Mouse (Mus musculus): ENCODE results near the gene Zfp213. TPM values are rescaled to one million over a fixed set of nuclear protein-coding genes. Genes with fewer than 3 reads are reported as not detected.
A peak's percentile ranks its signal among the peaks of the same experiment; 100 is the strongest.
"Not testable (repeated sequence)": the region's sequence is repeated elsewhere in the genome, so short reads cannot be mapped to it uniquely, and the experiment has no call there.

Zfp213 gene
- polyA plus RNA-seq, 1 experiment from 2014 or later = 8.6 TPM

DNA sequence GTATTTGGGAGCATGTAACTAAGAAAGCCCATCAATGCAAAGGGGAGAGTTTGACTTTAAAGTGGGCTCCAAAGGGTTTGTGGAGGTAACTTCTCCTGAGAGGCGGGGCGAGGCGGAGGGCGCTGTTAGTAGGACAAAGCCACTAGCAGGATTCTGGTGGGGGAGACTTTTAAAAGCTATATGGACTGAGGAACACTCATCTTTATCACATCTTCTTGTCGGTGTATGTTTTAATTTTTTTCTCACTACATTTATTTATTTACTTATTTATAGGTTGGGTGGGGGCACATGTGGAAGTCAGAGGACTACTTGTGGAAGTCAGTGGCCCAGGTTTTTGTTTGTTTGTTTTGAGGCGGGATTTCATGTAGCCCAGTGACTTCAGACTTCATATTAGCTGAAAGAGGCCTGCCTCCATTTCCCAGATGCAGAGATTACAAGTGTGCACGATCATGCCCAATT lies 35.6 kb upstream of the Zfp213 start:
- H3K27me3 ChIP-seq = no peaks in the 10 kb centered on the region
- POLR2A ChIA-PET = interaction anchor here (0.7 to 2.2 kb wide), 3 partner anchors 40 to 53 kb away, joined by 3 to 5 read pairs (median 4); no protein-coding TSS in a partner anchor
- CTCF ChIA-PET = interaction anchor here (0.9 to 1.1 kb wide), 2 partner anchors 11 to 37 kb away, joined by 3 read pairs; no protein-coding TSS in a partner anchor
- no peak for TF ChIP-seq CTCF (IDR thresholded peaks at IDR 0.05)
- in situ Hi-C loops (cut with MboI; ENCODE audit: low pct_unique_long_range_greater_than_20kb) = no loop called here
- no peak for DNase-seq (ENCODE audit: low read depth, low spot score)
- ATAC-seq = no peak

DNA sequence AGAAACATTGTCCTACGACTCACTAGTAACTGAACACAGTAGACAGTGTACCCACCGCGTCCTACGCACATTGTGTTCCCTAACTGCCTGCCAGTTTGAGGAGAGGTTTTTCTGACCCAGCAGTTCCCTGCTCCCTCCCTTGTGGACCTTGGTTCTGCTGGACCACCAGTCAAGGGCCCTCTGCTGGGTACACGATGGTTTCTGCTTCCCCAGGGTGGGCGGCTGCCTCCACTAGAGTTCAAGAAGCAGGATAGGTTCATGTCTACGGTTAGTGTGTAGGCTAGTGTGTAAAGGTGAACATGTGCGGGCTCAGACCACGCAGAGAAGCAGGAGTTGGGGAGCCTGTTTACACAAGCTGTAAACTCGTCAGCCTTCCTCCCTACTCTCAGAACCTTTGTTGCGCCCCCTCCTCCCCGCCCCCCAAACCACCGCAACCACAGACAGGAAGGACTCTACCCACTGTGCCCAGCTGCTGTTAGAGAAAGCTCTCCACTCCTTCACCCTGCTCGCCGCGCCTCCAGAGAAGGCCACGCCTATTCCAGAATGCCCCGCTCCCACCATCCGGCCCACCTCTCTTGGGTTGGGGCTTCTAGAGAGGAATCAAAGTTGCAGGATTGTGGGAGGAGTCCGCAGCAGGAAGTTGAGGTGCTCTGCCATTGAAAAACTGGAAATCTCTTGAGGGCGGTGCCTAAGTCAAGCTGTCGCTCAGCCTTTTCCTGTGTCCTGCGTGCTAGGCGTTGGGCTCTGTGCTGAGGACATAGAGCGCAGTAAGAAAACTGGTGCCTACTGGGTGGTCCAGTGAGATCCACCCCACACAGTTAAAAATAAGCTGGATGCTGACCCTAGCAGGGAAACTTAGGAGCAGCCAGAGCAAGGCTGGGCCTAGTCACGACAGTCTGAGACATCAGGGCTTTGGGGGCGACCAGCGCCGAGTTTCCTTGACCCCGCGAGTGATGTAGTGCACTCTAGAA lies 34.8 kb upstream of the Zfp213 start, which contains the start of gene Zfp13:
TSS of gene Zfp13 (minus strand) at position 906 of the 971 bp plus-strand sequence.
- ATAC-seq (peak; percentile 97), DNase-seq (ENCODE audit: low read depth, low spot score) (no peak)
- no peak for TF ChIP-seq CTCF (IDR thresholded peaks at IDR 0.05)
- H3K27me3 ChIP-seq = no peaks in the 10 kb centered on the region
- CTCF ChIA-PET = interaction anchor here (1.1 kb wide), 1 partner anchor 12 kb away, joined by 3 read pairs; no protein-coding TSS in a partner anchor
- POLR2A ChIA-PET = interaction anchor here (0.7 to 2.2 kb wide), 4 partner anchors 32 to 52 kb away, joined by 3 to 5 read pairs (median 4); no protein-coding TSS in a partner anchor
- in situ Hi-C loops (cut with MboI; ENCODE audit: low pct_unique_long_range_greater_than_20kb) = no loop called here

DNA sequence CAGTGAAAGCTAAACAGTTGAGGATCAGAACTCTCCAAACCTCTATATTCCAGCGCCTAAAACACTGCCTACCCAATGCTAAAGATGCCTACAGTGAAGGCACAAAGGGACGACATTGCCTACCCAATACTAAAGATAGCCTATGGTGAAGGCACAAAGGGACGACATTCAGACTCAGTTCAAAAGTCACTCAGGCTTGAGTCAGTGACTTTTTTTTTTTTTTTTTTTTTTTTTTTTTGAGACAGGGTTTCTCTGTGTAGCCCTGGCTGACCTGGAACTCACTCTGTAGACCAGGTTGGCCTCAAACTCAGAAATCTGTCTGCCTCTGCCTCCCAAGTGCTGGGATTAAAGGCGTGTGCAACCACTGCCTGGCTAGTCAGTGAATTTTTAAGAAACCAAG lies 31.1 kb upstream of the Zfp213 start:
- in situ Hi-C loops (cut with MboI; ENCODE audit: low pct_unique_long_range_greater_than_20kb); CTCF ChIA-PET; POLR2A ChIA-PET; ATAC-seq; DNase-seq (ENCODE audit: low read depth, low spot score); H3K27me3 ChIP-seq: not testable (repeated sequence)

DNA sequence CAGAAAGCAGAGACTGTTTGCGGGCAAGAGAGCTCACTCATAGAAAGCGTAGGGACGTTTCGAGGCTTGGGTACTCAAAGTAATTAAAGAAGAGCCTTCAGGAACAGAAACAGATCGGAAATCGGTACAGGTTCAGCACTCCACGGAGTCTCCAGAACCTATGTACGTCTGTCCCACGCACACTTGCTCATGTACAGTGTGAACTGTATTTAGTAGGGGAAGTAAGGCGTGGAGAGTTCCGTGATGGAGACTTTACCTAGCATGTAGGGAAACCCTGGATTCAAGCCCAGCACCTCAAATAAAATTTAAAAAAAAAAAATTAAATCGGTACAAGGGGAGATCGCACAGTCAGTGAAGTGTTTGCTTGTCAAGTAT lies 28.9 kb upstream of the Zfp213 start:
- no peak for DNase-seq (ENCODE audit: low read depth, low spot score)
- POLR2A ChIA-PET = interaction anchor here (1.3 kb wide), 1 partner anchor 14 kb away, joined by 3 read pairs; no protein-coding TSS in a partner anchor
- in situ Hi-C loops (cut with MboI; ENCODE audit: low pct_unique_long_range_greater_than_20kb) = no loop called here
- peak; percentile 33 for ATAC-seq
- H3K27me3 ChIP-seq = no peaks in the 10 kb centered on the region
- CTCF ChIA-PET = interaction anchor here (0.8 to 2.4 kb wide), 5 partner anchors 11 to 22 kb away, joined by 3 to 9 read pairs (median 7); no protein-coding TSS in a partner anchor
- no peak for TF ChIP-seq CTCF (IDR thresholded peaks at IDR 0.05)

DNA sequence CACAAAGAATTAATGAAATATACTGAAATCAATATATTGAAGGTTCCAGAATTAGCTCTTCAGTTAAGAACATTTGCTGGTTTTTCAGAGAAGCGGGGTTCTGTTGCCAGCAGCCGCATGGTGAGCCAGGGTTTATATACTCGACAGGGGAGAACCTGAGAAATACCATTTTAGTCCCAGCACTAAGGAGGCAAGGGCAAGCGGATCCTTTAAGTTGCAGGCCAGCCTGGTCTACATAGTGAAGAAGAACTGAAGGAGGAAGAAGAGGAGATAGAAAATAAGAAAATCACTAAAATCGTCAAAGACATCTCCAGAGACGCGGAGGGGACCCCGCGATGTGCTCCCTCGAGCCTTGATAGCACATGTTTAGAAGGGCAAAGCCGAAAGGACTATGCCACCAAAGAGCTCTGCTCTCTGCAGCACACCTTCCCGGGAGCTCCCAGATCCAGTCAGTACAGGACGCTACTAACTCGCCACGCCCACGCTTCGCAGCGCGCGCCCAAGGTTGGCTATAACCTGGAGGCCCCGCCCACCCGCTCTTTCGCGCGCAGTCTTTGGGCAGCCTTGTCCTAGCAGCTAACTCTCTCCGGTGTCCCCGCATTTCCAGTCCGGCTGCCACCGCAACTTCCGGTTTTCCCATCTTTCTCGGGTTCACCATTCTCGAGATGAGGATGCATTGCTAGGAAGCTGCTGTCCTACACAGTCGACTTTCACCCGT lies 28.3 kb upstream of the Zfp213 start:
- CTCF ChIA-PET = interaction anchor here (0.8 to 2.4 kb wide), 5 partner anchors 12 to 22 kb away, joined by 3 to 9 read pairs (median 7); no protein-coding TSS in a partner anchor
- ATAC-seq = peak; percentile 100
- H3K27me3 ChIP-seq = no peaks in the 10 kb centered on the region
- peak; percentile 66 for DNase-seq (ENCODE audit: low read depth, low spot score)
- POLR2A ChIA-PET = interaction anchor here (1.3 kb wide), 1 partner anchor 13 kb away, joined by 3 read pairs; no protein-coding TSS in a partner anchor
- in situ Hi-C loops (cut with MboI; ENCODE audit: low pct_unique_long_range_greater_than_20kb) = no loop called here
- TF ChIP-seq CTCF (IDR thresholded peaks at IDR 0.05) = no peak

DNA sequence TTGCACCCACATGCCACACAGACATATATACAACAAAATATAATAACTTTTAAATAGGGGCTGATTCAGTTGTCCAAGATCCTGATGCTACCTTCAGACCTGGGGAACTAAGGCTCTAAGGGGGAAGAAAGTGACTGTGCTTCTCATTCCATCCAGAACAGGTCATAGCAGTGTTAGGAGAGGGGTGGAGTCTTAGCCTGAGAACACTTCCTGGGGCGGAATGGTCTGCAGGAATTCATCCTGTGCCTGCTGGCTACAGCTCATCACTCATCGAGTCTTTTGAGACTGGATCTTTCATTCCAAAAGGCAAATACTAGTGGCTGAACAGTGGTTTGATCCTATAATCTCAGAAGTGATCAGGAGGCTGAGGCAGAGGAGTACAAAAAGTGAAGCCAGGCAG lies 23.2 kb upstream of the Zfp213 start:
- ATAC-seq = no peak
- ChIA-PET POLR2A (no interaction called here), CTCF (no interaction called here)
- TF ChIP-seq CTCF (IDR thresholded peaks at IDR 0.05) = no peak
- in situ Hi-C loops (cut with MboI; ENCODE audit: low pct_unique_long_range_greater_than_20kb) = no loop called here
- DNase-seq (ENCODE audit: low read depth, low spot score) = no peak
- no peaks in the 10 kb centered on the region for H3K27me3 ChIP-seq

DNA sequence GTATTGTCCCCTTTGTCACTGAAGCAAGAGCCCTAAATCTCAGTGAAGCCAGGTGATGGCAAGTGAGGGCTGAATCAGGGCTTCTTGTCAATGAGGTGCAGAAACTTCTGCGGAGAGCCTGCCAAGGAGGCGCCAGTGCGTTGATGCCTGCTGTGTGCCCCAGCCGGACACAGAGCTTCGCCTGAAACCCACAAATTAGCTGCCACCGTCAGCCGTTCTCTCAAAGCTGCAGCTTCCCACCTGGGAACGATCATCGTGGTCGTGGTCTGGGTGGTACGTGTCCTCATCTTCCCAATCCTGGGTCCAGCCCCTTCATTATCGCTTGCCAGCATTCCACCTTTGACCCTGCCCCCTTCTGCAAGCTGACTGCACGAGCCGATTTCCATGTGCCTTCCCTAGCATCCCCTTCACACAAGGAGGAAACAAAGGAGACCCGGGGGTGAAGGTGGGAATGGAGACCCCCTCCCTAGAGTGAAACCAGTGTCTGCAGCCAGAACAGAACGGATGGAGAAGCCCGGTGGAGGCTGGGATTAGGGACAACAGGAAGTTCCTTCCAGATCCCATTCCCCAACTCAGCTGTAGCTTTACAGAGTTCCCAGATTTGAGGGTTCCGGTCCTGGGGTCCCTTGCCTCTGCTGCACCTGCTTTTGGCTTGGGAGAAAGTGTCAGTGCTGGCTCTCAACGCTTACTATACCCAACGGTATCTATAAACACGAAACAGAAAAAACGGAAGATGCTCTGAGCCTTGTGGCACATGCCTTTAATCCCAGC lies 21.9 kb upstream of the Zfp213 start:
- ChIA-PET CTCF (no interaction called here), POLR2A (no interaction called here)

DNA sequence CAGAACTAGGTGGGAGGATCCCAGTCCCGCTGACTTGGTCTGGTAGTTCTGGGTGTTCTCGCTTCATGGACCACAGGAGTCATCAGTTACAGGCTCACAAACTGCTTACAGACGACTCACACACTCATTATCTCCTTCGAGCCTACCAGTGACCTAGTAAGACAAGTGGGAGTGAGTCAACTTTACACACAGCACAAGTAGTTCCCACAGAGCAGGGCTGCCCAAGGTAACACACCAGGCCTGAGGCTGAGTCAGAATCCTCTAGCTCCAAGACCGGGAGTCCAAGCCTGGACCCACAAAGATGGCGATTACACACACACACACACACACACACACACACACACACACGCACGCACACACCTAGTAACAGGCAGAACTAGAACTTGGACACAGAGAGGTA lies 20.7 kb upstream of the Zfp213 start:
- DNase-seq (ENCODE audit: low read depth, low spot score) = no peak
- H3K27me3 ChIP-seq = no peaks in the 10 kb centered on the region
- CTCF ChIA-PET = interaction anchor here (1.1 to 1.2 kb wide), 2 partner anchors 13 to 26 kb away, joined by 3 read pairs; no protein-coding TSS in a partner anchor
- no peak for TF ChIP-seq CTCF (IDR thresholded peaks at IDR 0.05)
- peak; percentile 70 for ATAC-seq
- POLR2A ChIA-PET = no interaction called here
- in situ Hi-C loops (cut with MboI; ENCODE audit: low pct_unique_long_range_greater_than_20kb) = no loop called here

More for the DNA sequence above, 21.9 kb upstream of the Zfp213 start:
- DNase-seq (ENCODE audit: low read depth, low spot score) (no peak), ATAC-seq (peak; percentile 27)
- in situ Hi-C loops (cut with MboI; ENCODE audit: low pct_unique_long_range_greater_than_20kb) = no loop called here
- no peaks in the 10 kb centered on the region for H3K27me3 ChIP-seq
- TF ChIP-seq CTCF (IDR thresholded peaks at IDR 0.05) = no peak

DNA sequence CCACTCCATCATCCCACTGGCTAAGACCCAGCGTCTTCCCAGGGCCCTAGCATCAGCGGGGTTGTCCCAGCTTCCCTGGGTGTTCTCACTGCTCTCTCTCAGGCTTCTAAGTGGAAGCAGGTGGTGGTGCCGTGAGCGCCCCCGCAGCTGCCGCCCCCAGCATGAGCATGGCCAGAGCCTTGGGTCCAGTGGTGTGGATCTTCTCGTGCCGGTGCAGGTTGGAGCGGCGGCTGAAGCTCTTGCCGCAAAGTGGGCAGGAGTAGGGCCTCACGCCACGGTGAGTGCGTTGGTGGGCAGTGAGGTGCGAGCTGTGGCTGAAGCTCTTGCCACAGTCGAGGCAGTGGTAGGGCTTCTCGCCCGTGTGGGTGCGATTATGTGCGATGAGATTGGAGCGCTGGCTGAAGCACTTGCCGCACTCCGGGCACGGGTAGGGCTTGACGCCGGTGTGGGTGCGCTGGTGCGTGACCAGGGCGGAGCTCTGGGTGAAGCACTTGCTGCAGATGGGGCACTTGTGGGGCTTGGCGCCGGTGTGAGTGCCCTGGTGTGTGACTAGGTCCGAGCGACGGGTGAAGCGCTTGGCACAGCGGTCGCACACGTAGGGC lies 12.0 kb upstream of the Zfp213 start:
- ChIA-PET CTCF (interaction anchor here (1.2 to 1.6 kb wide), 2 partner anchors 14 to 35 kb away, joined by 3 to 5 read pairs; no protein-coding TSS in a partner anchor), POLR2A (no interaction called here)
- H3K27me3 ChIP-seq = no peaks in the 10 kb centered on the region
- ATAC-seq = no peak
- no peak for TF ChIP-seq CTCF (IDR thresholded peaks at IDR 0.05)
- no peak for DNase-seq (ENCODE audit: low read depth, low spot score)
- in situ Hi-C loops (cut with MboI; ENCODE audit: low pct_unique_long_range_greater_than_20kb) = no loop called here
